Mouse (Mus musculus) layer of hippocampus, postnatal 25 days (tissue): ENCODE results near the gene Mamstr. TPM values are rescaled to one million over a fixed set of nuclear protein-coding genes. Genes with fewer than 3 reads are reported as not detected.
A peak's percentile ranks its signal among the peaks of the same experiment; 100 is the strongest.

ENCODE experiments used
- DNase-seq, 2 experiments: peaks; one replicate each; pipeline ENCODE4 v3.0.0; 2022; ENCODE audit warnings: mixed read lengths in 2 of 2, low spot score in 1 of 2; ENCODE audit errors: extremely low spot score in 1 of 2
- total RNA-seq, 2 experiments: library from RNA; stranded (reverse); gene quantifications; 2 replicates each; pipeline ENCODE4 v1.2.3; 2021

Mamstr gene
- total RNA-seq, 2 experiments from 2014 or later = 3.1 to 3.4 TPM

GRCm38 (mm10) chr7:45627261-45627660 lies 12.5 kb upstream of the Mamstr start, which contains the start of gene Rasip1:
Gene Rasip1 (plus strand): TSS chr7:45627488.
- DNase-seq = no peak

DNA sequence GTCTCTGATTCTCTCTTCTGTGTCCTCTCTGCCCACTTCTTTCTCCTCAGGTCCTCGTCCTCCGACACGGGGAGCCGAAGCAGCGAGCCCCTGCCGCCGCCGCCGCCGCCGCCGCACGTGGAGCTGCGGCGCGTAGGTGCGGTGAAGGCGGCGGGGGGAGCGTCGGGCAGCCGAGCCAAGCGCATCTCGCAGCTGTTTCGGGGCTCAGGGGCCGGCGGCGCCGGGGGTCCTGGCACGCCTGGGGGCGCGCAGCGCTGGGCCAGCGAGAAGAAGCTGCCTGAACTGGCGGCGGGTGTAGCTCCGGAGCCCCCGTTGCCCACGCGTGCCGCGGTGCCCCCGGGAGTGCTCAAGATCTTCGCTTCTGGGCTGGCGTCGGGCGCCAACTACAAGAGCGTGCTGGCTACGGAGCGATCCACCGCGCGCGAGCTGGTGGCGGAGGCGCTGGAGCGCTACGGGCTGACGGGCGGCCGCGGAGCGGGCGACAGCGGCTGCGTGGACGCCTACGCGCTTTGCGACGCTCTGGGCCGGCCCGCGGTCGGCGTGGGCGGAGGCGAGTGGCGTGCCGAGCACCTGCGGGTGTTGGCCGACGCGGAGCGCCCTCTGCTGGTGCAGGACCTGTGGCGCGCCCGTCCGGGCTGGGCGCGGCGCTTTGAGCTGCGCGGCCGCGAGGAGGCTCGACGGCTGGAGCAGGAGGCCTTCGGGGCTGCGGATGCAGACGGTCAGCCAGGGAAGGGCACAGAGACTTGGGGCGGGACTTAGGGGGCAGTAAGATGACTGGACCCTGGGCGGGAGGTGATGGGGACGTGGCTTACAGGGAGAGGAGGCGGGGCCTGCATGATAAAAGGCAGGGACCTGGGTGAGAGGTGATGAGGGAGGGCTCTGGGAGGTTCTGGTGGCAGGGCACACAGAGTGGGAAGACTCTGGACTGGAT lies 11.1 kb upstream of the Mamstr start:
- DNase-seq = peak; percentile 73 to 86

GRCm38 (mm10) chr7:45630064-45630907 lies 9.5 kb upstream of the Mamstr start:
- no peak for DNase-seq

DNA sequence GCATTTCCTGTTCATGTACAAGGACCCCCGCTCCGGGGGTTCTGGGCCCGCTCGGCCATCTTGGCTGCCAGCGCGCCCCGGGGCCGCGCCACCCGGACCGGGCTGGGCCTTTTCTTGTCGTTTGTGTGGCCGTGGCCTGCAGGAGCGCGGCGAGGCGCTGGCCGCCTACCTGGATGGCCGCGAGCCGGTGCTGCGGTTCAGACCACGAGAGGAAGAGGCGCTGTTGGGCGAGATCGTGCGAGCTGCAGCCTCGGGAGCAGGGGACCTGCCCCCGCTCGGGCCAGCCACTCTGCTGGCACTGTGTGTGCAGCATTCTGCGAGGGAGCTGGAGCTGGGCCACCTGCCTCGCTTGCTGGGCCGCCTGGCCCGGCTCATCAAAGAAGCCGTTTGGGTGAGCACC lies 7.3 kb upstream of the Mamstr start:
- DNase-seq = peak in 1 of 2 experiments; percentile 27

DNA sequence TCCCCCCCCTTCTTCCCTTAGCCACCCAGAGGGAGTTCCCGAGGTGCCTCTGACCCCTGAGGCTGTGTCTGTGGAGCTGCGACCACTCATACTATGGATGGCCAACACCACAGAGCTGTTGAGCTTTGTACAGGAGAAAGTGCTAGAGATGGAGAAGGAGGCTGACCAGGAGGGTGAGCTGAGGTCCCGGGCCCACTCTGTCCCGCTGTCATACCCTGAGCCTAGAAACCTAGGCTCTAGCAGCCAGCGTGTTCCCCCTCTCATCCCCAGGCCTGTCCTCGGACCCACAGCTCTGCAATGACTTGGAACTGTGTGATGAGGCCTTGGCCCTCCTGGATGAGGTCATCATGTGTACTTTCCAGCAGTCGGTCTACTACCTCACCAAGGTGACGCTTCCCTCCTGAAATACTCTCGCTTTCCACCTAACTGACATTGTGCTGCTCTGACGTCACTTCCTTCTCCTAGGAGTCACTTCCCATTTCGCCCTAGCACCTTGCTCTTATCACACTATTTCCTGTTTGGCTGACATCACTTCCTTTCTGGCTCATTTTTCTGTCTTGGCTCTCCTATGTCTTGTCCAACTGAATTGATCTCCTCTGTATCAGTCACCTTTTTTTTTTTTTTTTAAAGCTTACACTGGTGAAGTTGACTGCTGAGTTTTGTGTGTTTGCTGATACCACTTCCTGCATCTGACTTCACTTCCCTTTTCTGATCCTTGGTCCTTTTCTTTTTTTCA lies 4.7 kb upstream of the Mamstr start:
- DNase-seq = no peak

- DNase-seq = no peak
Measured at GRCm38 (mm10) chr7:45635711-45636688, 3.8 kb upstream of the Mamstr start.

- DNase-seq = no peak
Measured at GRCm38 (mm10) chr7:45637710-45638109, 2.1 kb upstream of the Mamstr start.

- peak; percentile 74 to 81 for DNase-seq
Measured at GRCm38 (mm10) chr7:45638623-45639401, 965 bp upstream of the Mamstr start.

- DNase-seq = no peak
Measured at GRCm38 (mm10) chr7:45640191-45640957, 597 bp downstream of the Mamstr start.

- DNase-seq = no peak
Measured at GRCm38 (mm10) chr7:45641391-45642040, 1.7 kb downstream of the Mamstr start.

- no peak for DNase-seq
Measured at GRCm38 (mm10) chr7:45642083-45642482, 2.3 kb downstream of the Mamstr start.

GRCm38 (mm10) chr7:45642503-45643255 lies 2.9 kb downstream of the Mamstr start:
- DNase-seq = no peak

DNA sequence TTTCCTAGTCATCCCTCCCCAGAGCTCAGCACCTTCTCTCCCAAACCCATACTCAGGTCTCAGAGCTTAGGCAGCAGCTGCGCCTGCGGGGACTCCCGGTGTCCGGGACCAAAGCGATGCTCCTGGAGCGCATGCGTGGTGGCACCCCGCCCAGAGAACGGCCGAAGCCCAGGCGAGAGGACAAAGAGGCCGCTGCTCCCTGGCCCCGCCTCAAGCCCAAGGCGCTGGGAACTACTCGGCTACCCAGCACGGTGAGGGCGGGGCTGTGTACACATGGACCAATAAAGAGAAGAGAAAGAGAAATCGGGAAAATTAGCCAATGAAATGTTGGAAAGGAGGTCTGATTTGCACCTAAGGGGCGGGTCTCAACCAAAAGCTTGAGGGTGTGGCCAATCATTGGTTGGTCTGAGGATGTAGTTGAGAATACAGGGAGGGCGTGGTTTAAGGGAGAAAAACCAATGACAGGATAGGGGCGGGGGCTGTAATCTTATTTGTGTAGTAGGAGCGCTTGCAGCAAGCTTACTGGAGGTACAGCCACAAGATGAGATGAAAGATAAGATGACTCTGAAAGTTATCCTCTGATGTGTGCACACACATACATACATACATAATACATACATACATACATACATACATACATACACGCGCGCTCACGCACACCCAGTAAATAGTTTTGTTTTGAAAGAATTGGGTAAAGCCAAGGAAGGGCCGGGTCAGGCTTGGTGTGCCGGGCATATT lies 3.8 kb downstream of the Mamstr start:
- DNase-seq = peak; percentile 81

DNA sequence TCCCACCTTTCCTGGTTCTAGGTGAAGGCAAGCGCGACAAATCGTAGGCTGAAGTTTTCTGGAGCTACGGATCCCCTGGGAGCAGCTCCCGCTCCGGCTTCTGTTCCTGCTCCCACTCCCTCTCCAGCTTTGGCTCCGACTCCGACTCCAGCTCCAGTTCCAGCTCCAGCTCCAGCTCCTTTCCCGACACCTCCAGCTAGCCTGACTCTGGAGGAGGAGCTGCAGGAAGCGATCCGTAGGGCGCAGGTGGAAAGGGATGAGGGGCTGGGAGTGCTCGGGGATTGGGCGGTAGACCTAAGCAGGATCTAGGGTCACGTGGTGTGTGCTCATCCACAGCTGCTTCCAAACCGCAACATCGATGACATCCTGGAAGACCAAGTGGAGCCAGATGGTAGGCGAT lies 4.4 kb downstream of the Mamstr start:
- peak; percentile 43 to 46 for DNase-seq

DNA sequence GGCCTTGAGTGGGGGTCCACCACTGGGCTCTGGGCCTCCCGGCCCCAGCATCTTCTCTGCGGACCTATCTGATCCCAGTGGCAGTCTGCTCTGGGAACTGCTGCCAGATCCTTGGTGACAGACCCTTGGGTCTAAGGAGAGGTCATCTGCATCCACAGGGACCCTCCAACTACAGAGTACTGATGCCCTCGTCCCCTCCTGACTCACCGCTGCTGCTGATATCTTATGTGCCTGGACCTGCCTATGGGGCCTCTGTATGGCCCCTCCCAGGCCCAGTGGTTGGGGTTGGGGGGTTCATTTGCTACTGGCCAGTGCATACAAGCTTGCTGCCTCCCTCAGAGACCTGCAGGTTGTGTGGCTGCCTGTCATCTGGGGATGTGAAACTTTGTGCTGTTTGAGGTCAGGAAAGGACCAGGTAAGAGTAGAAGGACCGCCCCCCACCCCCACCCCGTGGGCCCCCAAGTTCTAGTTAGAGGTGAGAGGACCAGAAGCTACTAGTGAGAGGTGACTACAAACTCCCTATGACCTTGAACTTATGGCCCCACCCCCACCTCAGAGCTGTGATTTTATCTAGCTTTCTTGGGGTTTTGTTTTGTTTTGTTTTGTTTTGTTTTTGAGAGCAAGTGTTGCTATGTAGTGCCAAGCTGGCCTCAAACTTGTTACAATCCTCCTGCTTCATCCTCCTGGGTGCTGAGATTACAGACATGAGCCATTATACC lies 5.3 kb downstream of the Mamstr start:
- no peak for DNase-seq
